Mouse (Mus musculus) v-Abl transformed pro-B cells (cell line): ENCODE results near the gene Cxcr5.

Source experiments
- in situ Hi-C, 2 experiments: fragments of 400-800 bp; cut with MboI; formaldehyde crosslinking; loops; one replicate each; pipeline ENCODE4 v1.15.1; 2025; ENCODE audit not compliant: unreplicated experiment in 2 of 2

The Cxcr5 gene

DNA sequence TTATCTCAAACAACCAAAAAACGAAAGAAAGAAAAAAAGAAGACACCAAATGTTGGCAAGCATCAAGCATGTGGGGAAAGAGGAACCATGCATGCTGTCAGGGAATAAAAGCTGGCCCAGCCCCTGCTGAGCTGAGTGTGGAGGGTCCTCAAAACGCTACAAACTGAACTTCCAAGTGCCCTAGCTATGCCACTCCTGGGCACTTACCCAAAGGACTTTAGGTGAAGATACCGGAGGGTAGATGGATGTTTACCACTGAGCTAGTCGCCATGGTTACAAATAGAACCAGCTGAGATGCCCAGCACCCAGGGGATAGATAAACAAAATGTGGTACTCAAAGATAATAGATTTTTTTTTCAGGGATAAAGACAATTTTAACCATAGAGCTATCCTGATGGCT lies at the start of gene Cxcr5:
Gene Cxcr5 (minus strand): TSS at position 281 of the 400 bp plus-strand sequence.
- in situ Hi-C loops, result no loop called here

DNA sequence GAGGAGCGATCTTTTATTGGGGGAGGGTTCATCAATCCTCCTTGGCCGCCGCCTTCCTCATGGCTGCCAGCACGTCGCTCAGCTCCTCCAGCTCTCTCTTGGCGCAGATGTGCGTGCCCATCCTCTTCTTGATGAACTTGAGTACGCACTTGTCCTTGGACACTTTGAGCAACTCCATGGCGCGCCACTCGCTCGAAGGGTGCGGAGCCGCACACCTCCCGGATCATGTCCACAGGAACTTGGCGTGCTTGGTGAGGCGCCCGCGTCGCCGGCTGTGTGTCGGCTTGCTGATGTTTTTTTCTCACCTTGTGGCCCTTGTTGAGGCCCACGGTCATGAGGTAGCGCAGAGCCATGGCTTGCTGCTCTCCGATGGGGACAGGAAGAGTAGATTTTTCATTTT lies 48.7 kb upstream of the Cxcr5 start:
- in situ Hi-C loops, result loop anchor here in 1 of 2 experiments (10.0 kb wide), 1 partner anchor 204 kb away; no protein-coding TSS in a partner anchor

DNA sequence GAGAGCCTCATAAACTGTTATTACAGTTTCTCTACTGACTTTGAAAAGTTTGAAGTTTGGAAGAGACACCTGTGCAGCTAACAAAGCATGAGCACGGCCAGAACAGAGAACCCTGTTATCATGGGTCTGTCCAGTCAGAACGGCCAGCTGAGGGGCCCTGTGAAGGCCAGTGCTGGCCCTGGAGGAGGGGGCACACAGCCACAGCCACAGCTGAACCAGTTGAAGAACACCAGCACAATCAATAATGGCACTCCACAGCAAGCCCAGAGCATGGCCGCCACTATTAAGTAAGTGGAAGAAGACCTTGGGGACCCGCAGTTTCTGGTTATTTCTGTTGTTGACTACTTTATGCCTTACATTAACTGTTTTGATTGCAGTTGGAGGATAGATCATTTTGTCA lies 45.6 kb upstream of the Cxcr5 start:
- in situ Hi-C loops, result loop anchor here in 1 of 2 experiments (5.0 kb wide), 2 partner anchors 40 to 85 kb away; no protein-coding TSS in a partner anchor

DNA sequence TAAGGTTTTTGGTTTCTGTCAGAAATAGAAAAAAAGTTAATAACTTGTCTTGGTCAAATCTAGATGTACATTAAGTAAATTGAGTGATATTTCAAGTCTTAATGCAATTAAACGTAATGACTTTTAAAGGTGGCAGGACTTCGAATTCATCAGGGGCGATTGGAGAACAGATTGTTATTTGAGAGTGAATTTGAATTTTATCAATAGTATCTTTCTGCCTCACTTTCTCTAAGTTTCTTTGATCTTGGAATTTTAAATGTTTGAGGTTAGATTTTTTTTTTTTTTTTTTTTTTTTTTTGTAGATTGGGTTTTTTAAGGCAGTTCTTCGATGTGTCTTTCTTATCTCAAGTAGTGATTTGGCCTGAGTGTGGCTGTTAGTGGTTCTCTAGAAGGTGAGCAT lies 45.0 kb upstream of the Cxcr5 start:
- in situ Hi-C loops, result loop anchor here in 1 of 2 experiments (5.0 kb wide), 2 partner anchors 41 to 84 kb away; no protein-coding TSS in a partner anchor

DNA sequence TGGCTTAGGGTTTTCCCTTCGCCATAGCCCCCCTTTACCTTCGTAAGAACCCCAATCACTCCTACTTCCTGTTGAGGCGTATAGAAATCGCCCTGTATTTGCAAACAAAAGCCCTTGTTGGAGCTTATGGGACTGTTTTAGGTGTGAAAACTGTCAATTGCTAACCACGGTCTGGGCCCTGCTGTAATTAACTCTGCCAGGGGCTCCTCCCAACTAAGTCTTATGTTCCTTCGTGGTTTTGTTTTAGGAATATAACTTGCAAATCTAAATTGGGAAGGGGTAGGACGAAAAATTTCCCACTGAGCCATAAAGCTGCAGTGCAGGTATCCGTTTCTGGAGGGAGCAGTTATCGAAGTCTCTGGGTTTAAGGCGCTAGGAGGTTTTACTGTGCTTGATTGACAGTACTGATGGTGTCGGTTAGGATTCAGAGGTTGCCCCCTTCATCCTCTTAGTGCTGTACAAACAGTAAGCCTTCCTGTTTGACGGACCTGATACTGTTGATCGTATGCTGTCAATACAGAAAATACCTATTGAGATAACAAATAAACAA lies 44.0 kb upstream of the Cxcr5 start:
- in situ Hi-C loops, result loop anchor here in 1 of 2 experiments (5.0 kb wide), 2 partner anchors 42 to 83 kb away; no protein-coding TSS in a partner anchor

DNA sequence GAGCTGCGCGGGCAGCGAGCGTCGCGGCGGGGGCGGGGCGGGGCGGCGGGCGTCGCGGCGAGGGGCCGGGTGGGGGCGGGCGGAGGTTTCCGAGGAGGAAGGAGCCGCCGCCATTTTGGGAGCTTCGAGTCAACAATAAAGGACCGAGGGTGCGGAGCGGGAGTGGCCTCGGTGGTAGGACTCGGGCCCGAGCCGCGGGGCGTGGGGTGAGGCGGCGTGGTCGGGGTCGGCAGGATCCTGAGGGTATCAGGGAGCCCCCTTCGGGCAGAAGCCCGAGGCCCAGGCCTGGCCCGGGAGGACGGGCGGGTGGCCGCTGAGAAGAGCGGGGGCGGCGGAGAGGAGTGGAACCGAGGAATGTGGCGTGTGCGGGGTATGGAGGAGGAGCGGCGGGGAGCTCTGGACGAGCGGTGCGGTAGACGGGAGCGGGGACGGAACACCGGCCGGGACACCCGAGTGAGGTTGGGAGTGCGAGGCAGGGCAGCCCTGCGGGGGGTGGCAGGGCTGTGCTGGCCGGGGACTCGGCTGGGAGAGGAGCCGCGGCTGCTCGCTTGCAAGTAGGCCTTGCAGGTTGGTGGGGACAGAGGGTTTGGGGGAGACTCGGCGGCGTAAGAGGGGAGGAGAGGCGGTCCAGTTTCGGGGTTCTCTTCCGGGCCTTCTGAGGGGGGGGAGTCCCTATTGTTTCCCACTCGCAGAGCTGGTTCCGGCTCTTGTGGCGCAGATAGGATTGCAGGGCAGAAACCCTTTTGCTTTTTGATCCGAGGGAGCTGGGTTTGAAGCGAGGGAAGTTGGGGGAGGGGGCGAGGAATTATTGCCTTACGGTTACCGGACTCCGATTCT lies 43.3 kb upstream of the Cxcr5 start, which contains the start of gene Ddx6:
Gene Ddx6 (plus strand): TSS at position 114 of the 837 bp plus-strand sequence.
- in situ Hi-C loops, result loop anchor here (5.0 kb wide), 3 partner anchors 42 to 93 kb away; no protein-coding TSS in a partner anchor

DNA sequence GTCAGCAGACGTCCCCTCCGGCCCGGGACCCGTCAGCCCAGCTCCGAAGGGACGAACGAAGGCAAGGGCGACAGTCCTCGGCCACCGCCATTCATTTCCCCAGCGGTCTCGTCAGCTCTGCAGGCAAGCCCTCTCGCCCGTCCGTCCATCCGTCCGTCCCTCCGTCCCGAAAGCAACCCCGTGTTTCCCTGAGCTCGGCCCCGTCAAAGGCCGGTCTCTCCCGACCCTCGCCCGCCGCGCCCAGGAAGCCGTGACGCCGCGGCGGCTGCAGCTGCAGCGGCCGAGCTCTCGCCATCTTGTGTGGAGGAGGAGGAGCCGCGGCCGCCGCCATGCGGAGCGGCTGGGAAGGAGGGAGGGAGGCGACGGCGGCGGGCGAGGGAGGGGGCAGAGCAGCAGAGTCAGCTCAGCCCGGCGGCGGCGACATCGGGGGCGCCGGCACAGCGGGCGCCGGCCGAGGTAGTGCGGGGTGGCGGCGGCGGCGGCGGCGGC lies 42.7 kb upstream of the Cxcr5 start:
- in situ Hi-C loops, result loop anchor here in 1 of 2 experiments (5.0 kb wide), 1 partner anchor 92 kb away; no protein-coding TSS in a partner anchor

DNA sequence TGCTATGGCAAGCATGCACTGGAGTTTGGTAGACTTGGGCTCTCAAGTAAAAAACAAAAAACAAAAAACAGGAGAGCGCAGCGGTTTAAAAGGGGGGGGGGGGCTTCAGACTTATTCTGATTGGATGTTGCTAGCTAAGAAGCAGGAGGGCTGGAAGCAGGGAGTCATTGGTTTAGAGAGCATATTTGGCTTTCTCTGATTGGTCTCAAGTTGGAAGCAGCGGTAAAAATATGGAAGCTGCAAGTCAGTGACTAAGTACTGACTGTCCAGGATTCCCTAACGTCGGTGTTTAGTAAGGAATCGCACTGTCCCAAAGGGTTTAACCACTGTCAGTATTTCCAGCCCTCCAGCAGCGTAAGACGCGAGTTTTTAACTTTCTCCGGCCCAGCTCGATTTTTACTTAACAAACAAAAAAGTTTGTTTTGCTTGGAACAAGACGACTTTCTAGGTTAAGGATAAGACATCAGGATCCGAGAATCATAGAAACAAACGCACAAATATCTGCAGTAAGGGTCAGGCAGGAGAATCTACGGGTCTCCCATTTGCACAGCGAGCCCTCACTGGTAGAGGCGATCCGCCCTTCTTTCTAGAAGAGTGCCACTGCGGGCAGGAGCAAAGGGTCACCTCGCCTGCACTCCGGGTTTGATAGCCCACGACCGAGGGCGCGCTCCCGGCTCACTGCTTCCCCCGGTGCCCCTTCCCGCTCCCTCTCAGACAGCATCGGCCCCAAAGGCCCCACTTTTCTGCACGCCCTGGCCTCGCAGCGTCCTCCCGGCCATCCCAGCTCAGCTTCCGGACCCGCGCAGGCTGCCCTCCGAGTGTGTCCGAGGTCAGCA lies 42.0 kb upstream of the Cxcr5 start:
- in situ Hi-C loops, result loop anchor here in 1 of 2 experiments (5.0 kb wide), 1 partner anchor 91 kb away; no protein-coding TSS in a partner anchor

DNA sequence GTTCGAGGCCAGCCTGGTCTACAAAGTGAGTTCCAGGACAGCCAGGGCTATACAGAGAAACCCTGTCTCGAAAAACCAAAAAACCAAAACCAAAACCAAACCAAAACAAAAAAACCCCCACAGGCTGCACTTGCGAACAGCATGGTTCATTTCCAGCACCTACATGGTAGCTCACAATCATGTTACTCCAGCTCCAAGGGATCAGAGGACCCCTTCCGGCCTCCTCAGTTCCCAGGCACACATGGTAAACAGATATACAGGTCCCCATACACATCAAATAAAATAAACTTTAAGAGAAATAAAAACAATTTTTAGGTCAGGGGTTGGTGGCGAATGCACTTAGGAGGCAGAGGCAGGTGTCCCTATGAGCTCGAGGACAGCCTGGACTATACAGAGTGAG lies 41.1 kb upstream of the Cxcr5 start:
- in situ Hi-C loops, result loop anchor here in 1 of 2 experiments (5.0 kb wide), 1 partner anchor 90 kb away; no protein-coding TSS in a partner anchor

DNA sequence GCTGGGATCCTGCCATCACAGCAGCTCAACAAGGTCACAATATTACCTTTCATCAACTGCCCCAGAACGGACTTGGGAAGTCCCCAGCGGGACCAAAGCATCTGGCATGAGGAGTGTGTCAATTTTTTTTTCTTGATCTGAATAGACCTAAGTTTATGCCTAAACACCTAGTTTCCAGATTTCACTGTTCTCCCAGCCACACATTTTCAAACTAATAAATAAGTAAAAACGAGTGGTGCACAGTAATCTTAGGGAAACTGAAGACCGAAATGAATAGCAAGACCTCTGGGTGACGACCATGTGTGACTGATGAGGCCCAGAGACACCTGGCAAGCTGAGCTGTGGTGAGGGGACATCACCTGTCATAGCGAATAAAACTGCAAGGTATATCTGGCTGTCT lies 39.1 kb upstream of the Cxcr5 start:
- in situ Hi-C loops, result loop anchor here in 1 of 2 experiments (5.0 kb wide), 1 partner anchor 88 kb away; no protein-coding TSS in a partner anchor

DNA sequence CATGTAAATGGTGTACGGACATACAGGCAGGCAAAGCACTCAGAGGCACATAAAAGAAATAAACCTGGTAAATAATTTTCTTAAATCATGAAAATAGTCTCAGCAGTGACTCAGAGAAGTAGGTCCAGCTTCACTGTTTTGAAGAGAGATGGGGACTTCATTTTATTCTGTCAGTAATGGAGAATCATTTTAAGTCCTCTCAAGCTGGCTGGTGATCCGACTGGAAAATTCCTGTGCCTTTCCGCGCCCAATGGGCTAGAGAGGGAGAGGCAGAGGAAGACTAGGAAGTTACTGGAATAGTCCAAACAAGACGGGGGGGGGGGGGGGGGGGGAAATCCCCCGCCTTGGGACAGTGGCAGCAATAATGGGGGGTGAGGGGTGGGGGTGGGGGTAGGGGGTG lies 37.9 kb upstream of the Cxcr5 start:
- in situ Hi-C loops, result loop anchor here in 1 of 2 experiments (5.0 kb wide), 1 partner anchor 87 kb away; no protein-coding TSS in a partner anchor

DNA sequence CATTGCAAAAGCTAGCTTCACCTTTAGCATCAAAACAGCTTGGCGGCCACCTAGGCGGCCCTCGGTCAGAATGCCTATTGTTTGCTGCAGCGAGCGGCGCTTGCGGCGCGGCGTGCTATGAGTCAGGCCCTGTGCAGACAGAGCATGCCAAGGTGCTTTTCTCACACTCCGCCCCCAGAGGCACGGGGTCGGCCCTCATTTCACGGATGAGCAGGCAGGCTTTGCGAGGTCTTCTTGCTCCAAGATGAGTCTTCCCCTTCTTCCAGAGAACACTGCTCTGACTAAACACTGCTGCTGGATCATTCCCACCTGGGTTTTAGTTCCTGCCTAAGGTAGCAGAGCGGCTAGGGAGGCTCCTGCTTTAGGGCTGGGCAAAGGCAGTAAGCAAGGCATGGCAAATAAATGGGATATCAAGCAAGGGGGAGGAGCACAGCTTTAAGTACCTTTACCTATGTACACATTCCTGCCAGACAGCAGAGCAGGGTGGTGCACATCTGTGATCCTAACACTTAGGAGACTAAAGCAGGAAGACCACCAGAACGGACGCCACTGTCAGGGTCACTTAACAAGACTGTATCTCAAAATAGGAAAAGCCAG lies 37.3 kb upstream of the Cxcr5 start:
- in situ Hi-C loops, result no loop called here

DNA sequence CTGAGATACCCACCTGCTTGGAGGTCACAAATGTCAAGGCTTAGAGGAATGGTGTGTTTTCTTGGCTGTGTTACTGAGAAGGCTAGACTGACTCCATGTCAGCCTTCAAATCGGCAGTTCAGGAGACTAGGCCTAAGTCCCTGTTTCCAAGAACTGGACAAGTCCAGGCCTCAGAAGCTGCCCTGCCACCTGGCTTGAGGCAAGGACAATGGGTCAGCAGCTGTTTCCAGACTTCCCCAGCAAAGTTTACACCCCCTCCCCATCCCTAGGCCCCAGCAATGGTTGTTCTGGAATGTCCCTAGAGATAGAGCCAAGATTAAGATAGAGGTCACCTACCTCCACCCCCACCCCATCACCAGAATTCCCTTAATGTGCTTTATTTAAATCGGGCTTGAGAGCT lies 36.1 kb upstream of the Cxcr5 start:
- in situ Hi-C loops, result no loop called here

DNA sequence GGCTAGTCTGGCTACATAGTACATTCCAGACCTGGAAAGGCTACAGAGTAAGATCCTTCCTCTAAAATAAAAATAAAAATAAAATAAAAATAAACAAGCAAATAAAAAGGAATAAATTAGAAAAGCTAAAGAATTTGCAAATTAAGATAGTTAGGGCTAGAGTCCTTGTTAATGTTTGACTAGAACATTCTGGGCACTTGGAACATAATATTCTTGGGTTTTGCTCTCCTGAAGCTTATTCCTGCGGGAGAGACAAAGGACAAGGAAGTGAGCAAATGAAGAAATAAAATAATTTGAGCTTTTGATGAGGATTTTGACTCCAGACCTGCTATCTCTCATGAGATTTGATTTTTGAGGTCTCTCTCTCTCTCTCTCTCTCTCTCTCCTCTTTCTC lies 33.9 kb upstream of the Cxcr5 start:
- in situ Hi-C loops, result no loop called here

DNA sequence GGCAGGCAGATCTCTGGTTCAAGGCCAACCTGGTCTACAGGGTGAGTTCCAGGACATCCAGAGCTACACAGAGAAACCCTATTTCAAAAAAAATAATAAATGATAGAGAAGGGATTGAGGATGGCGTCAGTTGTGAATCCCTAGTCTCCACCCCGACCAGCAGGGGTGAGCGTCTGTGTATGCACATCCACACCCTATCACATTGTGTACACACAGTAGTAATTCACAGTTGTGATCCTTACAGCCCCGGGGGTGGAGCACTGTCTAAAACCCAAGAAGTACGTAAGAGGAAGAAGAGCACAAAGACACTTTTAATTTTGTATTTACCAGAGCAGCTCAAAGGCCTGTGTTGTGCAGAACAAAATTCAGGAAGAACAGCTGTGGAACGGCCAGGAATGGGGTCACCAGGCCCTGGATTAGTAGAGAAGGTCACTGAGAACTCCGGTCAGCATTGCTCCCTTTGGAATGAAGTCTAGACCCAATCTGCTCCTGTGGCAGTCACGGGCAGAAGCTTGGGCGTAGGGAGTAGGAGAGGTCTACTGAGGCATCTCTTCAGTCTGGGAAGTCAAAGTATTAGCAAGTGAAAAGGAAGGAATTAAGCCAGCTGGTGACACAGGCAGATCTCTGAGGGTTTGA lies 33.3 kb upstream of the Cxcr5 start:
- in situ Hi-C loops, result no loop called here

DNA sequence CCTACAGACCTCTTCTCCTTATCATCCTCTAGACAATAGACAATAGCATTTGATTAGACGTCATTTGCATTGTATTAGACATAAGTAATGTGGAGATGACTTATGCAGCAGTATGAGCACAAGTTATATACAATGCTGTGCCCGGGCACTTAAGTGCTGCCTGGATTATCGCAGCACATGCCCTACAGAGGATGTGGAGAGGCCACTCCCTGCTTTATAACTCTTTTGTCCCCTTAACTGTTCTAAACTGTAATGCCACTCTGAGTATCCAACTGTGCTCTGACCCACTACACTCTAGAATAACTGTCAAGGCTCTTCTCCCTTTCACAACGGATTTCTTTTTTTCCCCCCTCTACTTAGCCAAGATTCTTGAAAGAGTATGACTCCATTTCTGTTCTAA lies 32.2 kb upstream of the Cxcr5 start:
- in situ Hi-C loops, result no loop called here

DNA sequence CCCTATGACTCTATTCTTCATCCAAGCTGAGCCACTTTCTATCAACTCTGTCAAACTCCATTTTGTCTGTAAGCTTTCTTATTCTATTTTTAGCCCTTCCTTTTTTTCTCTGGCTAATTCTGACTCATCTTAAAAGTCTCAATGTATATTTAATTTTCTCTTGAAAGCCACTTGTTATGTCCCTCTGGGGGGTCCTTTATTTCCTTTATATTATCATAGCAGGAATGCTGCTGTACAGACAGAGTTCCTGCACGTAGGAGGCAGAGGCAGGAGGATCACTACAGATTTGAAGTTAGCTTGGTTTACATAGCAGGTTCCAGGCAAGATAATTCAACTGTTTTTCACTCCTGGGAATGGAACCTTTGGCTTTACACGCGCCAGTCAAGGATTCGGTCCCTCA lies 31.5 kb upstream of the Cxcr5 start:
- in situ Hi-C loops, result no loop called here

DNA sequence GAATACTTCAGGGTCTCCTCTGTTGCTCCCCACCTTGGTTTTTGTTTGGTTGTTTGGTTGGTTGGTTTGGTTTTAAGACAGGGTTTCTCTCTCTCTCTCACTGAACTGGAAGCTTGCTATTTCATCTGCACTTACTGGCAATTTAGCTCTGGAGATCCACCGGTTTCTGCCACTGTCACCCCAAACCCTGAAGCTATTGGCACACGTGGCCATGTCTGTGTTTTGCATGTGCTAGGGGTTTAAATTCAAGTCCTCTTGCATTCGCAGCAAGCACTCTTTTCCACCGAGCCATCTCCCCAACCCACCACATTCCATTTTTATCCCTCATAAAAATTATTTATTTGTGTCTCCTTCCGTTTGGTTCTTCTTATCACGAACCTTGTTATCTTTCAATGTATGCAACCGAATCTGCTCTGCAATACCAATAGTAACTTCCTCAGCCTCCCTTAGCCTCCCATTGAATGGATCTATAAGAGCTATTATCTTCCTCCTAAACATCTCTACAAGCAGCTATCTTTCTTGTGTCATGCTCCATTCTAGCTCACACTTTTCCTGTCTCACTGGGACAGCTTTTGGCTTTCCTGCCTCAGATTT lies 30.0 kb upstream of the Cxcr5 start:
- in situ Hi-C loops, result no loop called here

DNA sequence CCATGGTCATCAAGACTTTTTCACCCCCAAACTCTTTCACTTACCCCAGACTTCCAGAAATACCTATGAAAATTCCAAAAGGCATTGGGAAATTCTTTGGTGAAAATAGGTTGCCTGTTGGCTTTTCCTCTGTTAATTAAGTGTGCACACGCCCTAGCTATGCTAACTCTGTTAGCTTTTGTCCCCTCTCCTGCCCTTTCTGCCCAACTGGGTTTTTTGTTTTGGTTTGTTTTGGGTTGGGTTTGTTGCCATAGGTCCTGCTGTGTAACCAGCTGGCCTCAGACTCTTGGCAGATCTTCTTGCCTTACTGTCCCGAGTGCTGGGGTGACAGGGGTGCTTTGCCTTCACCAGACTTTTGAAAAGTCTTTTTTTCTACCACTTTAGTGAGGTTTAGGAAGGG lies 29.3 kb upstream of the Cxcr5 start:
- in situ Hi-C loops, result no loop called here
